8 mouse cellular contexts compared by ENCODE assay signal in the genomic region with DNA sequence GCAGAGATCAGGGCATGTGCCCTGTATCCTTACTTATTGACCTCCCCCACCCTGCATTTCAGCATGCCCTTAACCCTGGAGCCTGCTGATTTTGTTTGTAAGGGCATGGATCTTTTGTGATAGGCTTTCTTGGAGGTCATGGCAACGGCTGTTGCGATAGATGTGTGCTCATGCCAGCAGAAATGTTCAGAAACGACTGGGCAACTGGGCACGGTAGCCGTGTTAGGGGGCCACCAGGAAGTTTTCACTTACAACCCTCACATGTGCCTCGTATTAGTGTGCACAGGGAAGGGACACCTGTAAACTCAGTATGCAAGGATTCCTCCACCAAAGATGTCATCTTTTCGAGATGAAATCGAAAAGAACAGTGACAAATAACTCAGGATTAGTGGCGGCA. TPM values are rescaled to one million over a fixed set of nuclear protein-coding genes. Genes with fewer than 3 reads are reported as not detected.
DNase-seq lines count a peak whose midpoint lies in the region; ATAC-seq and TF ChIP-seq lines count a peak whose summit lies in the region.

No protein-coding gene starts in this region.

- H3K79me2 ChIP-seq in myocyte (ENCODE audit: control insufficient read depth, insufficient read depth), result no peaks in the 10 kb centered on the region

- no peak for TF ChIP-seq POLR2A in myocyte (IDR thresholded peaks at IDR 0.05; ENCODE audit: insufficient read length, low read depth)

- H3K9me3 ChIP-seq in kidney, postnatal 0 days (replicated peaks; ENCODE audit: low read length), result no peaks in the 10 kb centered on the region
- no peaks in the 10 kb centered on the region for H3K9me3 ChIP-seq in embryonic facial prominence, embryonic 12.5 days
- H3K9me3 ChIP-seq in hindbrain, postnatal 0 days (ENCODE audit: low read length), result no peaks in the 10 kb centered on the region

- DNase-seq in kidney, postnatal 0 days (ENCODE audit: low spot score), result no peak
- DNase-seq in kidney, adult 8-10 months, result no peak
- no peak for DNase-seq in hindbrain, postnatal 0 days (ENCODE audit: low spot score)
- DNase-seq in natural killer cell, adult 2 months (ENCODE audit: low spot score in 2 of 2), result no peak
- no peak for DNase-seq in layer of hippocampus, postnatal 14 days (ENCODE audit: low spot score in 2 of 2)

- peaks cover 11% of the 10 kb centered on the region for H3K4me1 ChIP-seq in kidney, postnatal 0 days (replicated peaks; ENCODE audit: insufficient read depth, low read length)
- peaks cover 16% of the 10 kb centered on the region for H3K4me1 ChIP-seq in embryonic facial prominence, embryonic 12.5 days
- H3K4me1 ChIP-seq in hindbrain, postnatal 0 days (ENCODE audit: insufficient read depth, low read length), result peaks cover 7% of the 10 kb centered on the region

- H3K4me3 ChIP-seq in kidney, postnatal 0 days (replicated peaks; ENCODE audit: low read depth, low read length), result peak overlapping the region; percentile 34
- H3K4me3 ChIP-seq in embryonic facial prominence, embryonic 12.5 days, result peak overlapping the region; percentile 44
- peak overlapping the region; percentile 28 for H3K4me3 ChIP-seq in hindbrain, postnatal 0 days (ENCODE audit: low read length)
- peak overlapping the region; percentile 36 for H3K4me3 ChIP-seq in myocyte

- H3K4me2 ChIP-seq in kidney, postnatal 0 days (ENCODE audit: low read length), result peak overlapping the region; percentile 59
- H3K4me2 ChIP-seq in embryonic facial prominence, embryonic 12.5 days (replicated peaks), result peak overlapping the region; percentile 69
- peak overlapping the region; percentile 54 for H3K4me2 ChIP-seq in hindbrain, postnatal 0 days (ENCODE audit: low read depth, low read length)
- peak overlapping the region; percentile 82 for H3K4me2 ChIP-seq in myocyte (ENCODE audit: low read depth)

- no peaks in the 10 kb centered on the region for H3K36me3 ChIP-seq in kidney, postnatal 0 days (ENCODE audit: insufficient read depth, low read length)
- no peaks in the 10 kb centered on the region for H3K36me3 ChIP-seq in embryonic facial prominence, embryonic 12.5 days
- no peaks in the 10 kb centered on the region for H3K36me3 ChIP-seq in hindbrain, postnatal 0 days (ENCODE audit: insufficient read depth, low read length)
- no peaks in the 10 kb centered on the region for H3K36me3 ChIP-seq in myocyte (ENCODE audit: control insufficient read depth, insufficient read depth)

- H3K27ac ChIP-seq in kidney, postnatal 0 days, result peak overlapping the region; percentile 95
- H3K27ac ChIP-seq in embryonic facial prominence, embryonic 12.5 days, result peak overlapping the region; percentile 84
- peak overlapping the region; percentile 71; the same call in 1 of the 2 replicates for H3K27ac ChIP-seq in hindbrain, postnatal 0 days

- no peaks in the 10 kb centered on the region for H3K27me3 ChIP-seq in kidney, postnatal 0 days (ENCODE audit: insufficient read depth, low read length)
- H3K27me3 ChIP-seq in embryonic facial prominence, embryonic 12.5 days, result no peaks in the 10 kb centered on the region
- H3K27me3 ChIP-seq in hindbrain, postnatal 0 days (ENCODE audit: insufficient read depth, low read length), result no peaks in the 10 kb centered on the region
- H3K27me3 ChIP-seq in myocyte (ENCODE audit: control insufficient read depth, insufficient read depth, insufficient read length), result no peaks in the 10 kb centered on the region

- ATAC-seq in kidney, postnatal 0 days (replicated peaks; ENCODE audit: low FRiP score, low read depth), result peak; percentile 1; the same call in 1 of the 2 replicates
- ATAC-seq in embryonic facial prominence, embryonic 12.5 days (ENCODE audit: insufficient number of reproducible peaks, insufficient read depth, low FRiP score, low TSS enrichment), result no peak
- ATAC-seq in hindbrain, postnatal 0 days, result 0 out of 2 replicates have a peak, but pooled peaks have one; percentile 1
- no peak for ATAC-seq in granulocyte monocyte progenitor cell, adult 5-6 weeks (replicated peaks; ENCODE audit: poor library complexity, severe bottlenecking)

- TF ChIP-seq CTCF in kidney, postnatal 0 days (IDR thresholded peaks at IDR 0.05; ENCODE audit: low read depth), result no peak
- TF ChIP-seq CTCF in hindbrain, postnatal 0 days (IDR thresholded peaks at IDR 0.05; ENCODE audit: low read depth), result no peak

- WGBS in kidney, postnatal 0 days, result 31% methylated on average over 9 of the region's 9 CpGs
- WGBS in embryonic facial prominence, embryonic 12.5 days, result 29% methylated on average over 9 of the region's 9 CpGs
- 26% methylated on average over 9 of the region's 9 CpGs for WGBS in hindbrain, postnatal 0 days

- H3ac ChIP-seq in myocyte (ENCODE audit: control insufficient read depth, insufficient read length), result no peak overlapping the region

- H3K9ac ChIP-seq in kidney, postnatal 0 days (ENCODE audit: low read depth, low read length), result peak overlapping the region; percentile 67
- peak overlapping the region; percentile 65 for H3K9ac ChIP-seq in embryonic facial prominence, embryonic 12.5 days
- peak overlapping the region; percentile 40 for H3K9ac ChIP-seq in hindbrain, postnatal 0 days (replicated peaks; ENCODE audit: low read length)

TF ChIP-seq in myocyte, 11 proteins besides CTCF, POLR2A, EP300 and RAD21:
- no peak for TF ChIP-seq TCF3 (IDR thresholded peaks at IDR 0.05; ENCODE audit: insufficient read length, low read depth)
- no peak for TF ChIP-seq TCF12 (IDR thresholded peaks at IDR 0.05; ENCODE audit: insufficient read depth, poor library complexity, severe bottlenecking)
- TF ChIP-seq CEBPB (IDR thresholded peaks at IDR 0.05; ENCODE audit: insufficient read depth, poor library complexity, severe bottlenecking), result no peak
- no peak for TF ChIP-seq MYOG (IDR thresholded peaks at IDR 0.05; ENCODE audit: control insufficient read depth in 1 of 3, insufficient read depth in 1 of 3, insufficient read length in 2 of 3, low read depth in 2 of 3)
- no peak for TF ChIP-seq POLR2AphosphoS2 (IDR thresholded peaks at IDR 0.05; ENCODE audit: insufficient read length, low read depth)
- TF ChIP-seq SRF (IDR thresholded peaks at IDR 0.05; ENCODE audit: control insufficient read depth, insufficient read length, low read depth), result no peak
- TF ChIP-seq MAX (IDR thresholded peaks at IDR 0.05; ENCODE audit: low read depth), result no peak
- TF ChIP-seq REST (IDR thresholded peaks at IDR 0.05; ENCODE audit: insufficient read depth, insufficient read length), result no peak

RNA-seq across cellular contexts. Expression of a gene that starts 0.5 kb away (rescaled TPM):
- 15.1 and 16.0 TPM in 2 replicates for polyA plus RNA-seq in kidney, postnatal 0 days (2015; fragmentation: Nextera tagmentation; extraction: Ambion mirVana)
- 2.9 and 3.1 TPM in 2 replicates for polyA plus RNA-seq in embryonic facial prominence, embryonic 12.5 days (2016; fragmentation: Nextera tagmentation; extraction: Ambion mirVana)
- total RNA-seq in hindbrain, postnatal 0 days (2014; rRNA removed), result 1.5 and 1.6 TPM in 2 replicates
- polyA plus RNA-seq in hindbrain, postnatal 0 days (2015; fragmentation: Nextera tagmentation; extraction: Ambion mirVana), result 1.5 and 1.7 TPM in 2 replicates
- 2.3 TPM for polyA plus RNA-seq in myocyte (2012; fragmentation: generic; extraction: Trizol)
- total RNA-seq in layer of hippocampus, postnatal 14 days (2021), result under 1 TPM; 0.67 to 0.97 TPM
- 2.4 and 4.1 TPM in 2 replicates for total RNA-seq in granulocyte monocyte progenitor cell, adult 5-6 weeks (2014; fragmentation: Nextera tagmentation)
- total RNA-seq in granulocyte monocyte progenitor cell, adult 5-6 weeks (2017), result 0.82 and 1.3 TPM in 2 replicates

Comparison
In these comparisons a context has a peak if more than half of its experiments do, and no peak if none do; other contexts are left out.
1. ATAC-seq: peak in kidney, postnatal 0 days (single experiment) and hindbrain, postnatal 0 days (single experiment); none in embryonic facial prominence, embryonic 12.5 days (single experiment) and granulocyte monocyte progenitor cell, adult 5-6 weeks (single experiment).
2. Peak in every context shown above with its lines, with median percentiles within 50 percentile points of each other: H3K27ac ChIP-seq, H3K4me2 ChIP-seq, H3K4me3 ChIP-seq and H3K9ac ChIP-seq.